Comparison of ENCODE assay signal across 9 mouse cellular contexts in genomic region chr16:45984610-45985606, GRCm38 (mm10). TPM values are rescaled to one million over a fixed set of nuclear protein-coding genes. Genes with fewer than 3 reads are reported as not detected.
DNase-seq lines count a peak whose midpoint lies in the region; ATAC-seq and TF ChIP-seq lines count a peak whose summit lies in the region.
"Had no signal": no experiment of that assay in that cellular context is flagged by ENCODE, and none has a peak within 500 bp of the region (broad histone marks: within the 10 kb centered on the region; RNA-seq: fewer than 3 reads in every experiment).

No protein-coding gene starts in this region.

- no peak overlapping the region for H3K4me3 ChIP-seq in limb, embryonic 12.5 days (replicated peaks)
- no peak overlapping the region for H3K4me3 ChIP-seq in limb, embryonic 10.5 days
- no peak overlapping the region for H3K4me3 ChIP-seq in hindbrain, embryonic 15.5 days
- H3K4me3 ChIP-seq in liver, embryonic 14.5 days (ENCODE audit: insufficient read depth in 1 of 2, low read depth in 2 of 2, low read length in 2 of 2) = no peak overlapping the region
- H3K4me3 ChIP-seq in stomach, embryonic 16.5 days (replicated peaks; ENCODE audit: low read length) = no peak overlapping the region

- no peak for DNase-seq in limb, embryonic 10.5 days (ENCODE audit: low spot score)
- peak in 2 of 3 experiments; percentile 13 to 18 for DNase-seq in liver, embryonic 14.5 days (ENCODE audit: low read depth in 3 of 3, low spot score in 3 of 3)
- DNase-seq in lung, postnatal 14 days = no peak
- no peak for DNase-seq in adrenal gland, adult (ENCODE audit: inconsistent age in 2 of 2, low spot score in 1 of 2)
- no peak for DNase-seq in lung, adult 18-20 months

- ATAC-seq in limb, embryonic 12.5 days (ENCODE audit: insufficient number of reproducible peaks, insufficient read depth, low FRiP score, low TSS enrichment, low read depth) = peak; percentile 73; the same call in 1 of the 2 replicates
- peak; percentile 78 for ATAC-seq in hindbrain, embryonic 15.5 days (ENCODE audit: low FRiP score, low read depth)
- ATAC-seq in liver, embryonic 14.5 days (ENCODE audit: insufficient read depth) = peak; percentile 57; the same call in 1 of the 2 replicates
- ATAC-seq in stomach, embryonic 16.5 days (ENCODE audit: insufficient read depth, low FRiP score) = peak; percentile 68
- ATAC-seq: lung, postnatal 0 days had no signal

- TF ChIP-seq CTCF in liver, embryonic 14.5 days (IDR thresholded peaks at IDR 0.05; ENCODE audit: low read depth) = no peak

- H3K9ac ChIP-seq in limb, embryonic 12.5 days (replicated peaks) = no peak overlapping the region
- no peak overlapping the region for H3K9ac ChIP-seq in hindbrain, embryonic 15.5 days
- H3K9ac ChIP-seq in liver, embryonic 14.5 days (replicated peaks) = no peak overlapping the region
- H3K9ac ChIP-seq in stomach, embryonic 16.5 days (ENCODE audit: low read length) = no peak overlapping the region

- H3K27me3 ChIP-seq in limb, embryonic 12.5 days = no peaks in the 10 kb centered on the region
- no peaks in the 10 kb centered on the region for H3K27me3 ChIP-seq in limb, embryonic 10.5 days (ENCODE audit: low read depth, poor library complexity, severe bottlenecking)
- no peaks in the 10 kb centered on the region for H3K27me3 ChIP-seq in hindbrain, embryonic 15.5 days
- H3K27me3 ChIP-seq in liver, embryonic 14.5 days (ENCODE audit: control insufficient read depth, insufficient read depth, low read length) = no peaks in the 10 kb centered on the region
- no peaks in the 10 kb centered on the region for H3K27me3 ChIP-seq in stomach, embryonic 16.5 days (ENCODE audit: control insufficient read depth, insufficient read depth, low read length)

- no peak overlapping the region for H3K4me2 ChIP-seq in limb, embryonic 12.5 days
- H3K4me2 ChIP-seq in hindbrain, embryonic 15.5 days = no peak overlapping the region
- no peak overlapping the region for H3K4me2 ChIP-seq in liver, embryonic 14.5 days (ENCODE audit: low read depth)
- H3K4me2 ChIP-seq in stomach, embryonic 16.5 days (ENCODE audit: low read depth, low read length) = no peak overlapping the region

- peak overlapping the region; percentile 32; the same call in 1 of the 2 replicates for H3K27ac ChIP-seq in limb, embryonic 12.5 days
- H3K27ac ChIP-seq in limb, embryonic 10.5 days = no peak overlapping the region
- peak overlapping the region; percentile 46 for H3K27ac ChIP-seq in hindbrain, embryonic 15.5 days (replicated peaks)
- no peak overlapping the region for H3K27ac ChIP-seq in liver, embryonic 14.5 days
- H3K27ac ChIP-seq in stomach, embryonic 16.5 days (ENCODE audit: low read length) = peak overlapping the region; percentile 13

- no peak for TF ChIP-seq EP300 in liver, embryonic 14.5 days (IDR thresholded peaks at IDR 0.05; ENCODE audit: low read depth)

- no peaks in the 10 kb centered on the region for H3K36me3 ChIP-seq in limb, embryonic 12.5 days
- H3K36me3 ChIP-seq in limb, embryonic 10.5 days = no peaks in the 10 kb centered on the region
- H3K36me3 ChIP-seq in hindbrain, embryonic 15.5 days = peaks cover 2% of the 10 kb centered on the region; the same call in 1 of the 2 replicates
- H3K36me3 ChIP-seq in liver, embryonic 14.5 days (replicated peaks; ENCODE audit: control insufficient read depth, insufficient read depth, low read depth) = no peaks in the 10 kb centered on the region
- H3K36me3 ChIP-seq in stomach, embryonic 16.5 days (ENCODE audit: control insufficient read depth, insufficient read depth, low read length) = no peaks in the 10 kb centered on the region

- no peaks in the 10 kb centered on the region for H3K4me1 ChIP-seq in limb, embryonic 12.5 days (replicated peaks)
- no peaks in the 10 kb centered on the region for H3K4me1 ChIP-seq in limb, embryonic 10.5 days
- H3K4me1 ChIP-seq in hindbrain, embryonic 15.5 days (replicated peaks) = peaks cover 6% of the 10 kb centered on the region; the same call in 1 of the 2 replicates
- 0 out of 4 replicates have a peak, but pooled peaks cover 0 to 2% of the 10 kb centered on the region in 2 experiments for H3K4me1 ChIP-seq in liver, embryonic 14.5 days (replicated peaks; ENCODE audit: control insufficient read depth in 2 of 2, insufficient read depth in 2 of 2, low read length in 1 of 2)
- H3K4me1 ChIP-seq in stomach, embryonic 16.5 days (ENCODE audit: control insufficient read depth, insufficient read depth, low read length) = no peaks in the 10 kb centered on the region

- no peaks in the 10 kb centered on the region for H3K9me3 ChIP-seq in limb, embryonic 12.5 days
- H3K9me3 ChIP-seq in limb, embryonic 10.5 days (replicated peaks) = no peaks in the 10 kb centered on the region
- no peaks in the 10 kb centered on the region for H3K9me3 ChIP-seq in hindbrain, embryonic 15.5 days
- no peaks in the 10 kb centered on the region for H3K9me3 ChIP-seq in liver, embryonic 14.5 days (ENCODE audit: control insufficient read depth, low read length)
- H3K9me3 ChIP-seq in stomach, embryonic 16.5 days (replicated peaks; ENCODE audit: control insufficient read depth, low read length) = no peaks in the 10 kb centered on the region

- 77% methylated on average over 4 of the region's 4 CpGs for WGBS in limb, embryonic 12.5 days
- 84% methylated on average over 4 of the region's 4 CpGs for WGBS in limb, embryonic 10.5 days
- 77% methylated on average over 4 of the region's 4 CpGs for whole genome bisulfite sequencing in hindbrain, embryonic 15.5 days
- 50% methylated on average over 4 of the region's 4 CpGs for WGBS in liver, embryonic 14.5 days (ENCODE audit: insufficient replicate concordance)
- WGBS in stomach, embryonic 16.5 days = 49% methylated on average over 4 of the region's 4 CpGs

RNA-seq across cellular contexts. Expression of gene Plcxd2, which starts 25.1 kb away (rescaled TPM):
- 1.5 and 1.6 TPM in 2 replicates for polyA plus RNA-seq in limb, embryonic 12.5 days (2016; fragmentation: Nextera tagmentation; extraction: Ambion mirVana)
- polyA plus RNA-seq in limb, embryonic 10.5 days (2016; fragmentation: Nextera tagmentation; extraction: Ambion mirVana) = 0.92 and 1.1 TPM in 2 replicates
- 15.0 and 15.2 TPM in 2 replicates for polyA plus RNA-seq in hindbrain, embryonic 15.5 days (2015; fragmentation: Nextera tagmentation; extraction: Ambion mirVana)
- polyA plus RNA-seq in liver, embryonic 14.5 days (2012; rRNA removed) = 1.6 and 1.9 TPM in 2 replicates
- 1.6 and 2.3 TPM in 2 replicates for polyA plus RNA-seq in liver, embryonic 14.5 days (2014; fragmentation: Nextera tagmentation; extraction: Ambion mirVana)
- 1.7 and 2.2 TPM in 2 replicates for polyA plus RNA-seq in stomach, embryonic 16.5 days (2015; fragmentation: Nextera tagmentation; extraction: Ambion mirVana)

RNA-seq across cellular contexts. Expression of gene Phldb2, which starts 31.5 kb away (rescaled TPM):
- 75.2 and 82.5 TPM in 2 replicates for polyA plus RNA-seq in limb, embryonic 12.5 days (2016; fragmentation: Nextera tagmentation; extraction: Ambion mirVana)
- polyA plus RNA-seq in limb, embryonic 10.5 days (2016; fragmentation: Nextera tagmentation; extraction: Ambion mirVana) = 38.9 and 50.2 TPM in 2 replicates
- polyA plus RNA-seq in hindbrain, embryonic 15.5 days (2015; fragmentation: Nextera tagmentation; extraction: Ambion mirVana) = 7.2 and 9.2 TPM in 2 replicates
- polyA plus RNA-seq in liver, embryonic 14.5 days (2012; rRNA removed) = 9.7 and 9.8 TPM in 2 replicates
- 12.7 and 13.6 TPM in 2 replicates for polyA plus RNA-seq in liver, embryonic 14.5 days (2014; fragmentation: Nextera tagmentation; extraction: Ambion mirVana)
- polyA plus RNA-seq in stomach, embryonic 16.5 days (2015; fragmentation: Nextera tagmentation; extraction: Ambion mirVana) = 25.7 and 28.3 TPM in 2 replicates

Comparison
In these comparisons a context has a peak if more than half of its experiments do, and no peak if none do; other contexts are left out.
1. H3K27ac ChIP-seq: peak in limb, embryonic 12.5 days (single experiment), hindbrain, embryonic 15.5 days (single experiment) and stomach, embryonic 16.5 days (single experiment); none in limb, embryonic 10.5 days (single experiment) and liver, embryonic 14.5 days (single experiment).
2. DNase-seq: peak in liver, embryonic 14.5 days (2 of 3); none in limb, embryonic 10.5 days (single experiment), lung, postnatal 14 days (single experiment), adrenal gland, adult (0 of 2) and lung, adult 18-20 months (0 of 2).
3. Peak in every context shown above with its lines, with median percentiles within 50 percentile points of each other: ATAC-seq.